Mouse (Mus musculus): ENCODE measurements around the gene Gm21477. TPM values are rescaled to one million over a fixed set of nuclear protein-coding genes. Genes with fewer than 3 reads are reported as not detected.
"Not testable (repeated sequence)": the region's sequence is repeated elsewhere in the genome, so short reads cannot be mapped to it uniquely, and the experiment has no call there.

Gene Gm21477
- total RNA-seq (2021): not detected
- long read RNA-seq, experiment 1: 0 reads
- long read RNA-seq, experiment 2: 0 reads

DNA sequence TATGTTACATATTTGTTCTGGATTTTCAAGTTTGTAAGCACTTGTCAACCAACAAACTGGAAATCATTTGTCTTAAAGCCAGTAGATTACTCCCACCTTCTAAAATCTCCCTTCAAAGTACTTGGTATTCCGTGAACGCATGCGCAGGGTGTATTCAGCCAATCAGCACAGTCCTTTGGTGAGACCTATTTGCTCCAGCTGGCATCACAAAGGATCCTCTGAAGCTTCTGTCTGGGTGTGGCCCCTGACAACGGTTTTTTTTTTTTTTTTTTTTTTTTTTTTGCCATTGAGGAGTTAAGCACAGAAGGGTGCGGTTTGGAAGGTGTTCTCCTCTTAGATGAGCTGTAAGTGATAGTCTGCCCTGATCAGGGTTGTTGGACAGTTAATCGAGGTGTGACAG is at the start of gene Gm21477:
TSS of gene Gm21477 (plus strand) at position 301 of the 400 bp plus-strand sequence.
- not testable (repeated sequence) for DNase-seq (ENCODE audit: low spot score in 2 of 2)

All from gastrocnemius, postnatal 4 days (tissue).